Mouse (Mus musculus): ENCODE data around the gene Bmp8b. TPM values are rescaled to one million over a fixed set of nuclear protein-coding genes. Genes with fewer than 3 reads are reported as not detected.

The Bmp8b gene
- polyA plus RNA-seq, 1 experiment, result 0.35 TPM

DNA sequence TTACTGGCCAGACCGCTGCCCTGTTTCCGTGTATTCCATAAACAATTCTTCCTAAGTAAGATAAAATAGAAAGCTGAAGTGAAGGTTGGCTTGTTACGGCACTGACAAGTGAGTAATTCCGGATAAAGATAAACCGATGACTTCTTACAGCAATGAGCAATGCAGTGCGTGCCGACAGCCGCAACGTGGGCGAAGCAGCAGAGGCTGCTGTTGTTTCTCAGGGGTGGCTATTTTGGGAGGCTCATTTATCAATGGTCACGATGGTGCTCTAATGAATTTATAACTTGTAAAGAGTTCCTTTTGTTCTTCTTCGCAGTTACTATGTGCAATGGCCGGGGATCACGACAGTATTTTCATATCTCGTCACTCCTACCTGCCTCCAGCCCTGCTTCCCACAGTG, 59.2 kb downstream of the Bmp8b start:
- no peak overlapping the region for H3K4me3 ChIP-seq (ENCODE audit: insufficient read depth, low read length)
- H3K4me1 ChIP-seq (ENCODE audit: control insufficient read depth, insufficient read depth, low read length), result no peaks in the 10 kb centered on the region
- no peak for TF ChIP-seq POLR2A (IDR thresholded peaks at IDR 0.05; ENCODE audit: low read depth, low read length)
- no peak overlapping the region for H3K27ac ChIP-seq (ENCODE audit: insufficient read depth, low read length)

DNA sequence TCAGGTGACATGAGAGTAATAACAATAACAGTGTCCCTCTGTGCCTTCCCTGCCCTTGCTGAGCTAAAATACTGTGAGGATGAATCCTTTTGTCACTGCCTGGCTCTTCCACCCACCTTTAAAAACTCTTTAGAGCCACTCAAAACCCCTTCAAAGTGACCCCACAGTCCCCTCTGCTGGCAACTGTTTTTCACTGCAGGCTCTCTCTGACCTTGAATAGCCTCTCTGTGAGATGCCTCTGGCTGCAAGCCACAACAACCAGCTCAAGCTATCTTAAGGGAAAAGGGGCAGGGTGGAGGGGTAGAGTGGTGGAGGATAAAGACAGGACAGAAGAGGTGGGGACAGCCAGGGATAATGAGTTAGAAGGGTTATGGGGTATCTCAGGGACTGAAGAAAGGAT, 66.8 kb downstream of the Bmp8b start:
- TF ChIP-seq CTCF (IDR thresholded peaks at IDR 0.05; ENCODE audit: borderline replicate concordance, insufficient read depth, low read length), result no peak
- TF ChIP-seq POLR2A (IDR thresholded peaks at IDR 0.05; ENCODE audit: low read depth, low read length), result no peak
- H3K27ac ChIP-seq (ENCODE audit: insufficient read depth, low read length), result no peak overlapping the region
- no peaks in the 10 kb centered on the region for H3K4me1 ChIP-seq (ENCODE audit: control insufficient read depth, insufficient read depth, low read length)
- no peak overlapping the region for H3K4me3 ChIP-seq (ENCODE audit: insufficient read depth, low read length)

Other genes starting within 250 kb of the Bmp8b start
- gene Cap1, start 219.1 kb upstream of the Bmp8b start, polyA plus RNA-seq (2011; ENCODE audit: insufficient read length, low read depth, missing spikeins), result 317 and 412 TPM in 2 replicates
- gene Mfsd2a, start 144.0 kb upstream of the Bmp8b start, polyA plus RNA-seq (2011; ENCODE audit: insufficient read length, low read depth, missing spikeins), result 2.8 and 4.3 TPM in 2 replicates
- 4.1 and 7.1 TPM in 2 replicates for gene Mycl, start 109.5 kb upstream of the Bmp8b start, polyA plus RNA-seq (2011; ENCODE audit: insufficient read length, low read depth, missing spikeins)
- 11.2 and 15.7 TPM in 2 replicates for gene Trit1, start 88.6 kb upstream of the Bmp8b start, polyA plus RNA-seq (2011; ENCODE audit: insufficient read length, low read depth, missing spikeins)
- not detected in 2 replicates for gene Oxct2b, start 11.1 kb downstream of the Bmp8b start, polyA plus RNA-seq (2011; ENCODE audit: insufficient read length, low read depth, missing spikeins)
- 22.0 and 33.6 TPM in 2 replicates for gene Ppie, start 34.8 kb downstream of the Bmp8b start, polyA plus RNA-seq (2011; ENCODE audit: insufficient read length, low read depth, missing spikeins)
- not detected in 2 replicates for gene Hpcal4, start 78.1 kb downstream of the Bmp8b start, polyA plus RNA-seq (2011; ENCODE audit: insufficient read length, low read depth, missing spikeins)
- gene Nt5c1a, start 96.3 kb downstream of the Bmp8b start, polyA plus RNA-seq (2011; ENCODE audit: insufficient read length, low read depth, missing spikeins), result not detected in 2 replicates
- gene Heyl, start 128.4 kb downstream of the Bmp8b start, polyA plus RNA-seq (2011; ENCODE audit: insufficient read length, low read depth, missing spikeins), result 1.3 and 2.9 TPM in 2 replicates
- gene Pabpc4, start 157.2 kb downstream of the Bmp8b start, polyA plus RNA-seq (2011; ENCODE audit: insufficient read length, low read depth, missing spikeins), result 151 and 154 TPM in 2 replicates
- gene Oxct2a, start 218.5 kb downstream of the Bmp8b start, polyA plus RNA-seq (2011; ENCODE audit: insufficient read length, low read depth, missing spikeins), result not detected in 2 replicates
- gene Bmp8a, start 238.1 kb downstream of the Bmp8b start, polyA plus RNA-seq (2011; ENCODE audit: insufficient read length, low read depth, missing spikeins), result 0.70 TPM in 1 of 2 replicates, not detected in the other

Data from embryonic fibroblast, embryonic 13.5 days (primary cell).